ENCODE assay signal across 19 mouse cellular contexts in the genomic region with DNA sequence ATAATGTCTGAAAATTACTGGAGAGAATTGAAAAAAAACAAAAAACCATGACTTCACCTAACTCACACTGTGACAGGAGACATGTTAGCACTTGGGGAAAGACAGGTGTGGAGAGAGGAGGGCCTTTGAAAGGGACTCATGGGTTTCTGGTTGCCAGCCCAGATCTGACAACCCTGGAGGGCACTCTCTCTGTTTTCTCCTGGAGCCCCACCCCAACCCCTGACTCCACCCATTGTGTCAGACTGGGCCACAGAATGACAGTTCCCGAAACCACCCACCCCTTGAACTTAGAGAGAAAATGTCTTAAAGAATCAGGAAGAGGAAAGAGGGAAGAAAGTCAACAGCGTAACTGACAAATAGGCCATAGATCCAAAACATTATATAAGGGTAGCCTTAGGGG.
DNase-seq lines count a peak whose midpoint lies in the region; ATAC-seq and TF ChIP-seq lines count a peak whose summit lies in the region.
"Had no signal": no experiment of that assay in that cellular context is flagged by ENCODE, and none has a peak within 500 bp of the region (broad histone marks: within the 10 kb centered on the region; RNA-seq: fewer than 3 reads in every experiment).

No protein-coding gene starts in this region.

- no peak for TF ChIP-seq EP300 in heart, adult 2 months (IDR thresholded peaks at IDR 0.05; ENCODE audit: insufficient read depth, low read depth, low read length)

- H3K27ac ChIP-seq in limb, embryonic 12.5 days, result 0 out of 2 replicates have a peak overlapping the region, but pooled peaks have one; percentile 56
- H3K27ac ChIP-seq in limb, embryonic 10.5 days, result no peak overlapping the region
- no peak overlapping the region for H3K27ac ChIP-seq in limb, embryonic 15.5 days
- H3K27ac ChIP-seq in heart, adult 2 months, result no peak overlapping the region
- H3K27ac ChIP-seq: embryonic facial prominence, embryonic 12.5 days; forebrain, embryonic 12.5 days; heart, embryonic 15.5 days; hindbrain, embryonic 12.5 days; liver, embryonic 14.5 days had no signal

- no peak for DNase-seq in limb, embryonic 10.5 days (ENCODE audit: low spot score)
- DNase-seq in thymus, postnatal 4 days, result peak; percentile 28
- DNase-seq in thymus, postnatal 10 days (ENCODE audit: low spot score in 2 of 2), result no peak
- DNase-seq in splenic B cell, adult 2 months (ENCODE audit: low read depth, low spot score), result peak; percentile 15
- DNase-seq in heart, adult 2 months, result no peak
- no peak for DNase-seq in frontal cortex, adult 2 months (ENCODE audit: extremely low spot score in 1 of 2, low spot score in 1 of 2)
- DNase-seq: adrenal gland, adult 8-10 months; cerebellum, adult 9-10 months; gastrocnemius, postnatal 36 days; right cerebral cortex, adult 18-20 months had no signal

- H3K9ac ChIP-seq in limb, embryonic 12.5 days (replicated peaks), result no peak overlapping the region
- H3K9ac ChIP-seq in limb, embryonic 15.5 days, result no peak overlapping the region
- H3K9ac ChIP-seq in heart, adult 2 months (ENCODE audit: low read depth, low read length), result no peak overlapping the region
- H3K9ac ChIP-seq: embryonic facial prominence, embryonic 12.5 days; forebrain, embryonic 12.5 days; heart, embryonic 15.5 days; hindbrain, embryonic 12.5 days; liver, embryonic 14.5 days had no signal

- no peak overlapping the region for H3K4me2 ChIP-seq in limb, embryonic 12.5 days
- H3K4me2 ChIP-seq in limb, embryonic 15.5 days, result 0 out of 2 replicates have a peak overlapping the region, but pooled peaks have one; percentile 19
- H3K4me2 ChIP-seq: embryonic facial prominence, embryonic 12.5 days; forebrain, embryonic 12.5 days; heart, embryonic 15.5 days; hindbrain, embryonic 12.5 days had no signal

- H3K79me2 ChIP-seq in heart, adult 2 months (replicated peaks; ENCODE audit: control insufficient read depth, insufficient read depth, low read length), result no peaks in the 10 kb centered on the region

- intact Hi-C loops in heart, adult 2 months (cut with DNase I), result no loop called here

- no peak for TF ChIP-seq CTCF in heart, adult 2 months (IDR thresholded peaks at IDR 0.05)

- no peak overlapping the region for H3K4me3 ChIP-seq in limb, embryonic 12.5 days (replicated peaks)
- no peak overlapping the region for H3K4me3 ChIP-seq in limb, embryonic 10.5 days
- H3K4me3 ChIP-seq in limb, embryonic 15.5 days, result no peak overlapping the region
- no peak overlapping the region for H3K4me3 ChIP-seq in heart, adult 2 months
- H3K4me3 ChIP-seq: embryonic facial prominence, embryonic 12.5 days; forebrain, embryonic 12.5 days; heart, embryonic 15.5 days; hindbrain, embryonic 12.5 days; myocyte had no signal

- 74% methylated on average over 2 of the region's 2 CpGs for WGBS in limb, embryonic 12.5 days
- 82% methylated on average over 2 of the region's 2 CpGs for WGBS in limb, embryonic 10.5 days
- 74% methylated on average over 2 of the region's 2 CpGs for WGBS in limb, embryonic 15.5 days
- WGBS in heart, adult 2 months, result 97% methylated on average over 2 of the region's 2 CpGs

- peaks cover 6% of the 10 kb centered on the region; the same call in 1 of the 2 replicates for H3K4me1 ChIP-seq in limb, embryonic 12.5 days (replicated peaks)
- H3K4me1 ChIP-seq in limb, embryonic 10.5 days, result peaks cover 9% of the 10 kb centered on the region
- H3K4me1 ChIP-seq in limb, embryonic 15.5 days, result peaks cover 12% of the 10 kb centered on the region
- no peaks in the 10 kb centered on the region for H3K4me1 ChIP-seq in heart, adult 2 months (ENCODE audit: control insufficient read depth, insufficient read depth, low read length)
- H3K4me1 ChIP-seq: heart, embryonic 15.5 days had no signal

- TF ChIP-seq POLR2A in heart, adult 2 months (IDR thresholded peaks at IDR 0.05; ENCODE audit: insufficient read depth, low read depth, low read length), result no peak

- no peaks in the 10 kb centered on the region for H3K9me3 ChIP-seq in limb, embryonic 12.5 days
- H3K9me3 ChIP-seq in limb, embryonic 10.5 days (replicated peaks), result no peaks in the 10 kb centered on the region
- H3K9me3 ChIP-seq in limb, embryonic 15.5 days, result no peaks in the 10 kb centered on the region
- H3K9me3 ChIP-seq: embryonic facial prominence, embryonic 12.5 days; forebrain, embryonic 12.5 days; heart, embryonic 15.5 days; hindbrain, embryonic 12.5 days had no signal

- no peaks in the 10 kb centered on the region for H3K36me3 ChIP-seq in limb, embryonic 12.5 days
- no peaks in the 10 kb centered on the region for H3K36me3 ChIP-seq in limb, embryonic 10.5 days
- H3K36me3 ChIP-seq in limb, embryonic 15.5 days, result no peaks in the 10 kb centered on the region
- no peaks in the 10 kb centered on the region for H3K36me3 ChIP-seq in splenic B cell, adult 2 months (ENCODE audit: control insufficient read depth, insufficient read depth, low read length, poor library complexity, severe bottlenecking)
- no peaks in the 10 kb centered on the region for H3K36me3 ChIP-seq in heart, adult 2 months (ENCODE audit: control insufficient read depth, insufficient read depth, low read length)
- H3K36me3 ChIP-seq: embryonic facial prominence, embryonic 12.5 days; forebrain, embryonic 12.5 days; heart, embryonic 15.5 days; hindbrain, embryonic 12.5 days had no signal

- H3K27me3 ChIP-seq in limb, embryonic 12.5 days, result no peaks in the 10 kb centered on the region
- no peaks in the 10 kb centered on the region for H3K27me3 ChIP-seq in limb, embryonic 10.5 days (ENCODE audit: low read depth, poor library complexity, severe bottlenecking)
- no peaks in the 10 kb centered on the region for H3K27me3 ChIP-seq in limb, embryonic 15.5 days
- H3K27me3 ChIP-seq in splenic B cell, adult 2 months (ENCODE audit: control insufficient read depth, insufficient read depth, low read length, poor library complexity, severe bottlenecking), result no peaks in the 10 kb centered on the region
- no peaks in the 10 kb centered on the region for H3K27me3 ChIP-seq in heart, adult 2 months (ENCODE audit: control insufficient read depth, insufficient read depth, low read length)
- H3K27me3 ChIP-seq: embryonic facial prominence, embryonic 12.5 days; forebrain, embryonic 12.5 days; heart, embryonic 15.5 days; hindbrain, embryonic 12.5 days had no signal

- ATAC-seq in limb, embryonic 12.5 days (ENCODE audit: insufficient number of reproducible peaks, insufficient read depth, low FRiP score, low TSS enrichment, low read depth), result no peak
- no peak for ATAC-seq in limb, embryonic 15.5 days (ENCODE audit: insufficient number of reproducible peaks, low FRiP score, low TSS enrichment, low read depth)
- ATAC-seq: intestine, embryonic 16.5 days had no signal

Comparison
In these comparisons a context has a peak if more than half of its experiments do, and no peak if none do; other contexts are left out.
1. DNase-seq: peak in thymus, postnatal 4 days (single experiment) and splenic B cell, adult 2 months (single experiment); none in limb, embryonic 10.5 days (single experiment), thymus, postnatal 10 days (0 of 2), heart, adult 2 months (0 of 2) and frontal cortex, adult 2 months (0 of 2).